ENCODE assay signal across 10 mouse cellular contexts in genomic region chr7:125747316-125747690, GRCm38 (mm10). TPM values are rescaled to one million over a fixed set of nuclear protein-coding genes. Genes with fewer than 3 reads are reported as not detected.
A peak's percentile ranks its signal among the peaks of the same experiment; 100 is the strongest.
DNase-seq lines count a peak whose midpoint lies in the region; ATAC-seq and TF ChIP-seq lines count a peak whose summit lies in the region.
"Had no signal": no experiment of that assay in that cellular context is flagged by ENCODE, and none has a peak within 500 bp of the region (broad histone marks: within the 10 kb centered on the region; RNA-seq: fewer than 3 reads in every experiment).

No protein-coding gene starts in this region.

- ATAC-seq in heart, postnatal 0 days (ENCODE audit: insufficient read depth, low read depth) = no peak
- ATAC-seq in forebrain, embryonic 13.5 days = no peak
- ATAC-seq: midbrain, embryonic 16.5 days had no signal

- H3K9me3 ChIP-seq in heart, postnatal 0 days (replicated peaks; ENCODE audit: control insufficient read depth, low read length) = no peaks in the 10 kb centered on the region
- H3K9me3 ChIP-seq in forebrain, embryonic 13.5 days (replicated peaks) = no peaks in the 10 kb centered on the region

- peak; percentile 43 for TF ChIP-seq CTCF in heart, postnatal 0 days (IDR thresholded peaks at IDR 0.05; ENCODE audit: low read depth)

- TF ChIP-seq EP300 in heart, postnatal 0 days (IDR thresholded peaks at IDR 0.05; ENCODE audit: low read depth) = no peak

- no peak for DNase-seq in heart, postnatal 0 days (ENCODE audit: low spot score)
- no peak for DNase-seq in heart, adult 11 months
- peak; percentile 13 for DNase-seq in thymus, postnatal 0 days (ENCODE audit: low spot score)
- DNase-seq in thymus, postnatal 10 days (ENCODE audit: low spot score in 2 of 2) = no peak
- peak; percentile 6 for DNase-seq in liver
- DNase-seq in frontal cortex, postnatal 36 days (ENCODE audit: low spot score in 2 of 2) = no peak
- no peak for DNase-seq in left cerebral cortex, adult 11 months (ENCODE audit: low spot score)
- DNase-seq: layer of hippocampus, adult 9-11 months had no signal

- no peak overlapping the region for H3K27ac ChIP-seq in heart, postnatal 0 days (ENCODE audit: low read depth)
- H3K27ac ChIP-seq in forebrain, embryonic 13.5 days = no peak overlapping the region

- H3K4me2 ChIP-seq in heart, postnatal 0 days (ENCODE audit: low read depth, low read length) = no peak overlapping the region
- H3K4me2 ChIP-seq in forebrain, embryonic 13.5 days = no peak overlapping the region

- H3K27me3 ChIP-seq in heart, postnatal 0 days (ENCODE audit: control insufficient read depth, insufficient read depth, low read length) = no peaks in the 10 kb centered on the region
- no peaks in the 10 kb centered on the region for H3K27me3 ChIP-seq in forebrain, embryonic 13.5 days

- no peak overlapping the region for H3K9ac ChIP-seq in heart, postnatal 0 days (replicated peaks; ENCODE audit: low read depth, low read length)
- H3K9ac ChIP-seq in forebrain, embryonic 13.5 days = no peak overlapping the region

- WGBS in heart, postnatal 0 days = 68% methylated on average over 7 of the region's 7 CpGs
- 63% methylated on average over 7 of the region's 7 CpGs for WGBS in forebrain, embryonic 13.5 days

- no peak overlapping the region for H3K4me3 ChIP-seq in heart, postnatal 0 days (ENCODE audit: low read depth, low read length)
- H3K4me3 ChIP-seq in forebrain, embryonic 13.5 days = no peak overlapping the region

- 0 out of 2 replicates have a peak, but pooled peaks cover 7% of the 10 kb centered on the region for H3K4me1 ChIP-seq in heart, postnatal 0 days (ENCODE audit: control insufficient read depth, insufficient read depth)
- no peaks in the 10 kb centered on the region for H3K4me1 ChIP-seq in forebrain, embryonic 13.5 days

- no peaks in the 10 kb centered on the region for H3K36me3 ChIP-seq in heart, postnatal 0 days (replicated peaks; ENCODE audit: control insufficient read depth, insufficient read depth, low read length)
- H3K36me3 ChIP-seq in forebrain, embryonic 13.5 days (ENCODE audit: poor library complexity, severe bottlenecking) = no peaks in the 10 kb centered on the region

RNA-seq across cellular contexts. Expression of gene D430042O09Rik, which starts 39.6 kb away (rescaled TPM):
- total RNA-seq in heart, postnatal 0 days (2014; rRNA removed; ENCODE audit: low replicate concordance) = 19.1 and 23.9 TPM in 2 replicates
- polyA plus RNA-seq in heart, postnatal 0 days (2015; fragmentation: Nextera tagmentation; extraction: Ambion mirVana) = 3.4 and 4.5 TPM in 2 replicates
- 4.0 and 4.1 TPM in 2 replicates for polyA plus RNA-seq in thymus, postnatal 0 days (2015; fragmentation: Nextera tagmentation; extraction: Ambion mirVana)
- polyA plus RNA-seq in forebrain, embryonic 13.5 days (2015; fragmentation: Nextera tagmentation; extraction: Ambion mirVana) = 8.1 TPM in 2 replicates

RNA-seq across cellular contexts. Expression of gene Gtf3c1, which starts 39.7 kb away (rescaled TPM):
- 66.6 and 70.8 TPM in 2 replicates for total RNA-seq in heart, postnatal 0 days (2014; rRNA removed; ENCODE audit: low replicate concordance)
- 14.5 and 14.9 TPM in 2 replicates for polyA plus RNA-seq in heart, postnatal 0 days (2015; fragmentation: Nextera tagmentation; extraction: Ambion mirVana)
- polyA plus RNA-seq in thymus, postnatal 0 days (2015; fragmentation: Nextera tagmentation; extraction: Ambion mirVana) = 15.5 and 16.3 TPM in 2 replicates
- 32.6 and 42.2 TPM in 2 replicates for polyA plus RNA-seq in forebrain, embryonic 13.5 days (2015; fragmentation: Nextera tagmentation; extraction: Ambion mirVana)

Comparison
In these comparisons a context has a peak if more than half of its experiments do, and no peak if none do; other contexts are left out.
1. DNase-seq: peak in thymus, postnatal 0 days (single experiment) and liver (single experiment); none in heart, postnatal 0 days (single experiment), heart, adult 11 months (single experiment), thymus, postnatal 10 days (0 of 2), frontal cortex, postnatal 36 days (0 of 2) and left cerebral cortex, adult 11 months (single experiment).